Mouse (Mus musculus) activated CD4-positive, CD25-positive, alpha-beta regulatory T cell, adult 4 months (primary cell): ENCODE data around the gene Siglecg. TPM values are rescaled to one million over a fixed set of nuclear protein-coding genes. Genes with fewer than 3 reads are reported as not detected.
"Not testable (repeated sequence)": the region's sequence is repeated elsewhere in the genome, so short reads cannot be mapped to it uniquely, and the experiment has no call there.

Experiments used
- ATAC-seq: one replicate; pipeline ENCODE4 v1.8.0; 2017
- polyA plus RNA-seq, 2 experiments: library from polyadenylated mRNA; unstranded; fragments of 100-300 nt; shearing (Covaris generic); gene quantifications; one replicate each; pipeline ENCODE4 v1.2.1; 2017

Siglecg gene
- 1 to 10 TPM in 1 of 2 experiments, not detected in 1; 2.4 TPM for polyA plus RNA-seq

GRCm38 (mm10) chr7:43408131-43408553 is at the start of gene Siglecg:
Gene Siglecg (plus strand): TSS chr7:43408204.
- ATAC-seq: no peak

GRCm38 (mm10) chr7:43358556-43358955 is 49.4 kb upstream of the Siglecg start:
- ATAC-seq: no peak

- ATAC-seq: no peak
Observed at GRCm38 (mm10) chr7:43361442-43361841, 46.6 kb upstream of the Siglecg start.

- ATAC-seq: no peak
Observed at GRCm38 (mm10) chr7:43362021-43362420, 46.0 kb upstream of the Siglecg start.

- ATAC-seq: peak; percentile 52
Observed at GRCm38 (mm10) chr7:43378226-43378625, 29.8 kb upstream of the Siglecg start.

- no peak for ATAC-seq
Observed at GRCm38 (mm10) chr7:43392349-43393121, 15.5 kb upstream of the Siglecg start.

GRCm38 (mm10) chr7:43399501-43399900 is 8.5 kb upstream of the Siglecg start:
- no peak for ATAC-seq

GRCm38 (mm10) chr7:43402718-43403117 is 5.3 kb upstream of the Siglecg start:
- ATAC-seq: no peak

GRCm38 (mm10) chr7:43407573-43407972 is 431 bp upstream of the Siglecg start:
- no peak for ATAC-seq

- ATAC-seq: no peak
Observed at GRCm38 (mm10) chr7:43409084-43409483, 1.1 kb downstream of the Siglecg start.

- not testable (repeated sequence) for ATAC-seq
Observed at GRCm38 (mm10) chr7:43411724-43412123, 3.7 kb downstream of the Siglecg start.

- ATAC-seq: no peak
Observed at GRCm38 (mm10) chr7:43417298-43417697, 9.3 kb downstream of the Siglecg start.

- peak; percentile 94 for ATAC-seq
Observed at GRCm38 (mm10) chr7:43422995-43423617, 15.1 kb downstream of the Siglecg start.

- peak; percentile 51 for ATAC-seq
Observed at GRCm38 (mm10) chr7:43423991-43424625, 16.1 kb downstream of the Siglecg start.

GRCm38 (mm10) chr7:43427406-43427805 is 19.4 kb downstream of the Siglecg start, which contains the start of gene Lim2:
Gene Lim2 (plus strand): TSS chr7:43427670.
- no peak for ATAC-seq

GRCm38 (mm10) chr7:43429500-43429899 is 21.5 kb downstream of the Siglecg start:
- ATAC-seq: no peak

- no peak for ATAC-seq
Observed at GRCm38 (mm10) chr7:43432891-43433290, 24.9 kb downstream of the Siglecg start.

- ATAC-seq: no peak
Observed at GRCm38 (mm10) chr7:43434676-43435075, 26.7 kb downstream of the Siglecg start.

GRCm38 (mm10) chr7:43436341-43437255 is 28.6 kb downstream of the Siglecg start, which contains the start of gene Nkg7:
Gene Nkg7 (plus strand): TSS chr7:43437073.
- ATAC-seq: peak; percentile 33

GRCm38 (mm10) chr7:43438611-43439010 is 30.6 kb downstream of the Siglecg start:
- peak; percentile 26 for ATAC-seq

- no peak for ATAC-seq
Observed at GRCm38 (mm10) chr7:43440482-43440881, 32.5 kb downstream of the Siglecg start, which contains the start of gene Cldnd2. Gene Cldnd2 (plus strand): TSS chr7:43440782.

GRCm38 (mm10) chr7:43441071-43441470 is 33.1 kb downstream of the Siglecg start:
- ATAC-seq: no peak
